Mouse (Mus musculus) limb, embryonic 10.5 days (tissue): ENCODE measurements around the gene Krtap19-1. TPM values are rescaled to one million over a fixed set of nuclear protein-coding genes. Genes with fewer than 3 reads are reported as not detected.

Source experiments
- DNase-seq: peaks from one replicate; pipeline ENCODE4 v3.0.0-alpha.2; 2017; ENCODE audit warnings: low spot score
- H3K27ac ChIP-seq: fragments of 300-500 bp; sonication (generic); 2 replicates; pipeline ENCODE4 v1.5.1; 2016; ENCODE audit warnings: mild to moderate bottlenecking
- H3K27me3 ChIP-seq: fragments of 300-500 bp; sonication (generic); 2 replicates; pipeline ENCODE4 v1.6.1; 2016; ENCODE audit warnings: low read depth, mild to moderate bottlenecking; ENCODE audit not compliant: poor library complexity, severe bottlenecking
- H3K36me3 ChIP-seq: fragments of 300-500 bp; sonication (generic); 2 replicates; pipeline ENCODE4 v1.6.1; 2016; ENCODE audit warnings: mild to moderate bottlenecking, moderate library complexity
- H3K4me1 ChIP-seq: fragments of 300-500 bp; sonication (generic); 2 replicates; pipeline ENCODE4 v1.6.1; 2016
- H3K4me3 ChIP-seq: fragments of 300-500 bp; sonication (generic); 2 replicates; pipeline ENCODE4 v1.5.1; 2016; ENCODE audit warnings: mild to moderate bottlenecking, moderate library complexity
- H3K9me3 ChIP-seq: fragments of 300-500 bp; sonication (generic); replicated peaks from 2 replicates; pipeline ENCODE4 v1.6.1; 2016; ENCODE audit warnings: mild to moderate bottlenecking
- WGBS: fragments of 180-500 bp; shearing (Covaris S2); methylation state at CpG from one replicate; pipeline ENCODE4 v1.1.7; 2016; 5-methylcytosine and 5-hydroxymethylcytosine counted together
- polyA plus RNA-seq: library from polyadenylated mRNA; unstranded; fragments of >200 nt; fragmentation: Nextera tagmentation; extraction: Ambion mirVana; gene quantifications from 2 replicates; pipeline ENCODE4 v1.2.1, GENCODE M21; 2016

Gene Krtap19-1
- polyA plus RNA-seq, 1 experiment from 2014 or later = not detected

DNA sequence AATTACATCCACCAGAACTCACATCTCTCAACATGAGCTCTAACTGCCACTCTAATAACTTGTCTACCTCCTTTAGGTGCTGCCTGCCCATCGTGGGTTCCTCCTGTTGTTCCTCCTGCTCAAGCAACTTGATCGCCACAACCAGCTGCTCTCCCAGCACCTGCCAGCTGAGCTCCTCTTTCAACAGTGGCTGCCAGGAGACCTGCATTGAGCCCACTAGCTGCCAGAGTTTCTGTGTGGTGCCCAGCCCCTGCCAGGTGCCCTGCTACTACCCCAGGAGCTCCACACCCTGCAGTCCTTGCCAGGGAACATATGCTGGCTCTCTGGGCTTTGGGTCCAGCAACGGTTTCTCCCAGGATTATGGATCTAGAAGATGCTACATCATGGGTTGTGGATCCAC, 49.1 kb downstream of the Krtap19-1 start, which contains the start of gene Krtap15:
Gene Krtap15 (plus strand): TSS at position 150 of the 400 bp plus-strand sequence.
- Histone ChIP-seq H3K4me3 (no peak within 1 kb of the TSS), H3K9me3 (no peaks in the 10 kb centered on the region), H3K27me3 (no peaks in the 10 kb centered on the region), H3K4me1 (no peaks in the 10 kb centered on the region), H3K27ac (no peak within 1 kb of the TSS), H3K36me3 (no peaks in the 10 kb centered on the region)
- DNase-seq = no peak
- 83% methylated on average over 3 of the region's 3 CpGs for WGBS

Other genes with a start within 250 kb of the Krtap19-1 start
- not detected in 2 replicates for gene 2310079G19Rik, start 241.7 kb downstream of the Krtap19-1 start, polyA plus RNA-seq
- not detected in 2 replicates for gene Krtap26-1, start 221.6 kb downstream of the Krtap19-1 start, polyA plus RNA-seq
- gene Krtap27-1, start 197.7 kb downstream of the Krtap19-1 start, polyA plus RNA-seq = not detected in 2 replicates
- not detected in 2 replicates for gene 2310061N02Rik, start 161.4 kb downstream of the Krtap19-1 start, polyA plus RNA-seq
- not detected in 2 replicates for gene Krtap13-1, start 140.5 kb downstream of the Krtap19-1 start, polyA plus RNA-seq
- not detected in 2 replicates for gene Krtap13, start 117.8 kb downstream of the Krtap19-1 start, polyA plus RNA-seq
- not detected in 2 replicates for gene 2310034C09Rik, start 110.6 kb downstream of the Krtap19-1 start, polyA plus RNA-seq
- gene 2310057N15Rik, start 95.2 kb downstream of the Krtap19-1 start, polyA plus RNA-seq = not detected in 2 replicates
- gene Gm5965, start 91.5 kb downstream of the Krtap19-1 start, polyA plus RNA-seq = not detected in 2 replicates
- not detected in 2 replicates for gene Gm20741, start 57.2 kb downstream of the Krtap19-1 start, polyA plus RNA-seq
- not detected in 2 replicates for gene Krtap15, start 49.2 kb downstream of the Krtap19-1 start, polyA plus RNA-seq
- gene Krtap14, start 43.3 kb downstream of the Krtap19-1 start, polyA plus RNA-seq = not detected in 2 replicates
- not detected in 2 replicates for gene Krtap19-2, start 4.9 kb upstream of the Krtap19-1 start, polyA plus RNA-seq
- gene Krtap19-3, start 8.6 kb upstream of the Krtap19-1 start, polyA plus RNA-seq = not detected in 2 replicates
- gene Krtap19-4, start 15.7 kb upstream of the Krtap19-1 start, polyA plus RNA-seq = not detected in 2 replicates
- not detected in 2 replicates for gene Krtap19-5, start 27.0 kb upstream of the Krtap19-1 start, polyA plus RNA-seq
- gene Krtap19-9b, start 62.9 kb upstream of the Krtap19-1 start, polyA plus RNA-seq = not detected in 2 replicates
- gene Krtap16-3, start 93.5 kb upstream of the Krtap19-1 start, polyA plus RNA-seq = not detected in 2 replicates
- gene Krtap22-2, start 141.3 kb upstream of the Krtap19-1 start, polyA plus RNA-seq = not detected in 2 replicates
- gene Gm10229, start 145.9 kb upstream of the Krtap19-1 start, polyA plus RNA-seq = not detected in 2 replicates
- gene Krtap6-1, start 162.3 kb upstream of the Krtap19-1 start, polyA plus RNA-seq = not detected in 2 replicates
- not detected in 2 replicates for gene Gm10228, start 172.1 kb upstream of the Krtap19-1 start, polyA plus RNA-seq
- not detected in 2 replicates for gene Krtap6-5, start 178.5 kb upstream of the Krtap19-1 start, polyA plus RNA-seq
- not detected in 2 replicates for gene 1110025L11Rik, start 194.6 kb upstream of the Krtap19-1 start, polyA plus RNA-seq
- not detected in 2 replicates for gene Krtap6-3, start 214.6 kb upstream of the Krtap19-1 start, polyA plus RNA-seq